Mouse (Mus musculus) testis, adult 2 months (tissue): ENCODE data around the gene Arpc3.

ENCODE experiments used
- CTCF ChIP-seq: fragments of 200-500 bp; IDR thresholded peaks from 2 replicates; pipeline ENCODE4 v1.5.1; 2012; ENCODE audit warnings: low read depth, mild to moderate bottlenecking, inconsistent platforms, low read length, moderate library complexity; ENCODE audit not compliant: control insufficient read depth, insufficient read depth, insufficient replicate concordance
- POLR2A ChIP-seq: fragments of 200-500 bp; IDR thresholded peaks from 2 replicates; pipeline ENCODE4 v1.6.1; 2012; ENCODE audit warnings: low read depth, mild to moderate bottlenecking, inconsistent platforms, low read length, moderate library complexity; ENCODE audit not compliant: control insufficient read depth

GRCm38 (mm10) chr5:122409692-122410645, 18.3 kb downstream of the Arpc3 start:
- peak; percentile 47; the same call in 1 of the 2 replicates for TF ChIP-seq CTCF
- TF ChIP-seq POLR2A: no peak
